Mouse (Mus musculus) liver, postnatal 0 days (tissue): ENCODE measurements at regions not wholly inside any gene's neighbourhood (a gene's known extent, or its start where the extent isn't known, plus 50 kb on each side); places are given as distances from the start of the nearest gene placed in this dataset.
A peak's percentile ranks its signal among the peaks of the same experiment; 100 is the strongest.

ENCODE experiments used
- CTCF ChIP-seq: sonication (generic); IDR thresholded peaks from 2 replicates; pipeline ENCODE4 v1.5.1; 2016; ENCODE audit warnings: antibody characterized with exemption, low read depth
- EP300 ChIP-seq: IDR thresholded peaks from 2 replicates; pipeline ENCODE4 v1.6.1; 2016; ENCODE audit warnings: antibody characterized with exemption, low read depth, mild to moderate bottlenecking

- TF ChIP-seq CTCF (no peak), EP300 (0 out of 2 replicates have a peak, but pooled peaks have one; percentile 16)
Observed at GRCm38 (mm10) chr11:48249315-48249714, 260.5 kb upstream of the Sgcd start.
